Mouse (Mus musculus): ENCODE measurements around the gene Fgf15. TPM values are rescaled to one million over a fixed set of nuclear protein-coding genes. Genes with fewer than 3 reads are reported as not detected.

The Fgf15 gene
- total and polyA plus RNA-seq, 3 experiments = 16.6 to 19.1 TPM; not detected in 1

DNA sequence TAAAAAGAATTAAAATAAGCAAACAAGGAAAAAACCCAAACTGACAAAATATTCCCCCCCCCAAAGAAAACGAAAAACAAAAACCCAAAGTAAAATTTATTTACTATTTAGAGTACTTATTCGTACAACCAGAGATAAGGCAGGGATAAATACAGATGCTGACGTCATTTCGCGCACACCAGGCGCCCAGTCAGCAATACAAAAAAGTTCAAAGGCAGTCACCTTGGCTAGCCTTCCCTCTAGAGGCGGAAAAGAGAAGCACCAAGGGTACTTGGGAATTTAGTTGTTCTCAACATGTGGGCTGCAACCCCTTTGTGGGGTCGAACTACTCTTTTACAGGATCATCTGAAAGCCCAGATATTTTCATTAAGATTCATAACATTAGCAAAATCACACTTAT lies 11.5 kb downstream of the Fgf15 start:
- peak in 2 of 3 experiments; percentile 32 to 50; a peak in 4 of 6 replicates for TF ChIP-seq CTCF (IDR thresholded peaks at IDR 0.05 in 2 of 3, conservative IDR thresholded peaks at IDR 0.05 in 1 of 3; ENCODE audit: control insufficient read depth in 1 of 3, insufficient read depth in 1 of 3, low read depth in 2 of 3, low read length in 3 of 3, poor library complexity in 1 of 3, severe bottlenecking in 1 of 3)
- 0 out of 2 replicates have a peak, but pooled peaks have one; percentile 31 for TF ChIP-seq MAFK (IDR thresholded peaks at IDR 0.05; ENCODE audit: borderline replicate concordance, low read depth, low read length)
- no peak for TF ChIP-seq TCF12 (IDR thresholded peaks at IDR 0.05; ENCODE audit: low read depth, low read length)
- TF ChIP-seq ETS1 (IDR thresholded peaks at IDR 0.05; ENCODE audit: low read depth, low read length) = peak; percentile 54; the same call in 1 of the 2 replicates
- TF ChIP-seq POLR2AphosphoS5 (IDR thresholded peaks at IDR 0.05; ENCODE audit: borderline replicate concordance, low read depth, low read length) = no peak
- no peak for TF ChIP-seq MEF2A (IDR thresholded peaks at IDR 0.05; ENCODE audit: extremely low read depth, insufficient replicate concordance, low read depth, low read length, poor library complexity, severe bottlenecking)
- TF ChIP-seq RAD21 (IDR thresholded peaks at IDR 0.05; ENCODE audit: low read depth, low read length) = peak; percentile 24
- TF ChIP-seq TBP (IDR thresholded peaks at IDR 0.05; ENCODE audit: low read depth, low read length) = no peak
- no peak for TF ChIP-seq USF1 (IDR thresholded peaks at IDR 0.05; ENCODE audit: low read depth, low read length)
- no peak for TF ChIP-seq POLR2A (IDR thresholded peaks at IDR 0.05; ENCODE audit: control insufficient read depth in 1 of 2, insufficient read depth in 1 of 2, low read depth in 1 of 2, low read length in 2 of 2, poor library complexity in 1 of 2)
- H3K4me3 ChIP-seq (ENCODE audit: control insufficient read depth in 1 of 2, insufficient read depth in 1 of 2, low read depth in 2 of 2, low read length in 2 of 2) = peak overlapping the region; percentile 44 to 54; a peak in 2 of 4 replicates
- H3K27me3 ChIP-seq (ENCODE audit: control insufficient read depth in 1 of 2, insufficient read depth in 2 of 2, low read length in 2 of 2) = no peaks in the 10 kb centered on the region
- no peaks in the 10 kb centered on the region for H3K36me3 ChIP-seq (ENCODE audit: control insufficient read depth in 1 of 2, insufficient read depth in 2 of 2, low read length in 2 of 2)
- no peak overlapping the region for H3K9ac ChIP-seq (ENCODE audit: control insufficient read depth, low read depth, low read length, poor library complexity, severe bottlenecking)
- no peaks in the 10 kb centered on the region for H3K79me2 ChIP-seq (ENCODE audit: control insufficient read depth, insufficient read depth, low read length, poor library complexity)
- DNase-seq (ENCODE audit: low read depth, low spot score) = peak; percentile 77
- peaks cover 0 to 2% of the 10 kb centered on the region in 2 experiments; a peak in 1 of 4 replicates for H3K4me1 ChIP-seq (ENCODE audit: control insufficient read depth in 1 of 2, insufficient read depth in 2 of 2, low read length in 2 of 2)
- H3K9me3 ChIP-seq (replicated peaks; ENCODE audit: insufficient read depth, low read length) = no peaks in the 10 kb centered on the region
- H3K27ac ChIP-seq (ENCODE audit: control insufficient read depth, low read depth, low read length) = no peak overlapping the region

DNA sequence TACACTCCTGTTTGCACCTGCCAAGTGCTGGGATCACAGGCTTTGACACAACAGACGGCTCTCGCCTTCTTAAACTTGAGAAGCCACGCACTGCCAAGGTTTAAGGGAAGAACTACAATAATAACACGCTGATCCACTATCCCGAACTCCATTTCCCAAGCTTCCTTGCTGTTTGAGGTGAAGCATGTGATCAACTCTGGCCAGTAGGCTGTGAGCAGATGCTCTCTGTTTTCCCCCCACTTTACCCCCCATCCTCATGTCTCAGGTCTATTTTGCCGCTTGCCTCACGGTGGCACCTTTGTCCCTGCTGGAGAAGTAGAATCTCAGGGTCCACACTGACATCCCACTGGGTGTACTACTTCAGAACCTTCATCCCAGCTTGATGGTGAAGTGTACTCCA lies 12.4 kb downstream of the Fgf15 start:
- no peaks in the 10 kb centered on the region for H3K27me3 ChIP-seq (ENCODE audit: control insufficient read depth in 1 of 2, insufficient read depth in 2 of 2, low read length in 2 of 2)

DNA sequence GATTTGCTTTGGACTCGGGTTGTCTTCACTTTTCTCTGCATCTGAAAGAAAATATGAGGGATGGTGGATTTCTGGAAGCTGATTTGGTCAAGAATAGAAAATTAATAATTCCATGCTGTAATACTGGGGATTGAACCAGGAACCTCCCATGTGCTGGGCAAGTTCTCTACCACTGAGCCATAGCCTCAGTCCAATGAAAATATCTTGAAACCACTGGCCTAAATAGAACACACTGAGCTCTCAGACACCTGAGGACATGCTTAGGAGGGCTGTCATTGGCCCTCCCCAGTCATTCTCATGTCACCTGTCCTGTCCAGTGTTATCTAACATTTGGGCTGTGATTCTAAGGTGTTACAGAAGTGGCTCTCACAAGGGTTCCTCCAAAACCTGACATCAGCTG lies 14.8 kb downstream of the Fgf15 start:
- Histone ChIP-seq H3K27me3 (ENCODE audit: control insufficient read depth in 1 of 2, insufficient read depth in 2 of 2, low read length in 2 of 2) (no peaks in the 10 kb centered on the region), H3K36me3 (ENCODE audit: control insufficient read depth in 1 of 2, insufficient read depth in 2 of 2, low read length in 2 of 2) (peaks cover 0 to 2% of the 10 kb centered on the region in 2 experiments; a peak in 1 of 4 replicates), H3K9me3 (replicated peaks; ENCODE audit: insufficient read depth, low read length) (no peaks in the 10 kb centered on the region), H3K79me2 (ENCODE audit: control insufficient read depth, insufficient read depth, low read length, poor library complexity) (peaks cover 5% of the 10 kb centered on the region), H3K4me3 (ENCODE audit: control insufficient read depth in 1 of 2, insufficient read depth in 1 of 2, low read depth in 2 of 2, low read length in 2 of 2) (no peak overlapping the region), H3K4me1 (ENCODE audit: control insufficient read depth in 1 of 2, insufficient read depth in 2 of 2, low read length in 2 of 2) (peaks cover 2 to 6% of the 10 kb centered on the region in 2 experiments; a peak in 3 of 4 replicates), H3K9ac (ENCODE audit: control insufficient read depth, low read depth, low read length, poor library complexity, severe bottlenecking) (no peak overlapping the region), H3K27ac (ENCODE audit: control insufficient read depth, low read depth, low read length) (no peak overlapping the region)
- TF ChIP-seq USF2 (IDR thresholded peaks at IDR 0.05; ENCODE audit: borderline replicate concordance in 1 of 2, insufficient read depth in 1 of 2, low read depth in 1 of 2, low read length in 2 of 2) (no peak), TBP (IDR thresholded peaks at IDR 0.05; ENCODE audit: low read depth, low read length) (peak; percentile 98)
- DNase-seq (ENCODE audit: low read depth, low spot score) = no peak

More for the DNA sequence above, 12.4 kb downstream of the Fgf15 start:
- Histone ChIP-seq H3K9ac (ENCODE audit: control insufficient read depth, low read depth, low read length, poor library complexity, severe bottlenecking) (no peak overlapping the region), H3K9me3 (replicated peaks; ENCODE audit: insufficient read depth, low read length) (no peaks in the 10 kb centered on the region), H3K36me3 (ENCODE audit: control insufficient read depth in 1 of 2, insufficient read depth in 2 of 2, low read length in 2 of 2) (no peaks in the 10 kb centered on the region), H3K4me1 (ENCODE audit: control insufficient read depth in 1 of 2, insufficient read depth in 2 of 2, low read length in 2 of 2) (peaks cover 0 to 2% of the 10 kb centered on the region in 2 experiments; a peak in 1 of 4 replicates), H3K79me2 (ENCODE audit: control insufficient read depth, insufficient read depth, low read length, poor library complexity) (no peaks in the 10 kb centered on the region), H3K4me3 (ENCODE audit: control insufficient read depth in 1 of 2, insufficient read depth in 1 of 2, low read depth in 2 of 2, low read length in 2 of 2) (no peak overlapping the region), H3K27ac (ENCODE audit: control insufficient read depth, low read depth, low read length) (no peak overlapping the region)
- TF ChIP-seq HCFC1 (IDR thresholded peaks at IDR 0.05; ENCODE audit: low read depth, low read length) (peak; percentile 68), USF1 (IDR thresholded peaks at IDR 0.05; ENCODE audit: low read depth, low read length) (peak; percentile 58), MAZ (IDR thresholded peaks at IDR 0.05; ENCODE audit: low read depth, low read length) (no peak)
- DNase-seq (ENCODE audit: low read depth, low spot score) = no peak
